Comparison of ENCODE assay signal across 8 mouse cellular contexts in the genomic region with DNA sequence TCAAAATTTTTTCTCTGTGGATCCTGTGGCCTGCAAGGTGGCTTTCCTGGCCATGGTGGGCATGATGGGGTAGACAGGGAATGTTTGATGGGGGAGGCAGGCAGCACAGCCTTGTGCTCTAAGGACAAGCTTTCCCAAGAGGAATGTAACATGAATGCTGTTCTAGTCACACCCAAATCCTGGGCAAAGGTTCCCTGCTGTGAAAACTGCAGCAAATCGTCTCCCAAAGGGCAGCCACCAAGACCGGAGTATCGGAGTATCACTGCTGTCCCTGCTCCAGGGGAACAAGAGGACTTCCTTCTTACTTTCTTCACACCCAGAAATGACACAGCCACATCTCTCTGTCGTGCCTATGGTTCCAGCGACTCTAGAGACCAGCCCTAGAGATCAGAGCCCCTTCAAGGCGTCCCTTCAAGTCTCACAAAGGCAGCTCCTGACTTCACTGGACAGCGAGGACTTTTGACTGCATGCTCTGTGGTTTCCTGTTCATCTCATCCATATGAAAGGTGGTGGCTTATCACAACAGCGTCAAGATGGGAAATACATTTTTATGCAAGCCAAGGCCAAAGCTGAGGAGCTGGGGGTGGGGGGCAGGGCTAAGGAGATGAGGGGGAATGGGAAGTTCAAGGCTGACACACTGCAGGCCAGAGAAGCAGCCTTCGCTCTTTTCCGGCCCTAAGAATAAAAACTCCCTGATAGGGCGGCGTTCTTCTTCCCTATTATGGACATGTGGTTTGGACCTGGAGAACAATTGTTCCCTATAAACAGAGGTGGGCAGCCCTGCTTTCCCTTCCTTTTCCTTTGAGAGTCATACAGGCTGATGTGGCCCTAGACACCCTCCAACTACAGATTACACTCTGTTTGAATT. TPM values are rescaled to one million over a fixed set of nuclear protein-coding genes. Genes with fewer than 3 reads are reported as not detected.
DNase-seq lines count a peak whose midpoint lies in the region; ATAC-seq and TF ChIP-seq lines count a peak whose summit lies in the region.

No protein-coding gene starts in this region.

- H3K9ac ChIP-seq in liver, embryonic 15.5 days = no peak overlapping the region
- no peak overlapping the region for H3K9ac ChIP-seq in stomach, postnatal 0 days (ENCODE audit: low read length)
- no peak overlapping the region for H3K9ac ChIP-seq in forebrain, embryonic 13.5 days

- no peak for TF ChIP-seq POLR2A in spleen, adult 2 months (IDR thresholded peaks at IDR 0.05; ENCODE audit: low read depth, low read length)

- ATAC-seq in liver, embryonic 15.5 days (ENCODE audit: insufficient read depth) = peak; percentile 67
- ATAC-seq in stomach, postnatal 0 days (ENCODE audit: low FRiP score, low TSS enrichment) = peak; percentile 18; the same call in 1 of the 2 replicates
- no peak for ATAC-seq in forebrain, embryonic 13.5 days

- H3K27ac ChIP-seq in spleen, adult 2 months (ENCODE audit: insufficient read depth, low read length) = peak overlapping the region; percentile 33
- H3K27ac ChIP-seq in liver, embryonic 15.5 days (replicated peaks) = peak overlapping the region; percentile 24; the same call in 1 of the 2 replicates
- H3K27ac ChIP-seq in stomach, postnatal 0 days (replicated peaks) = peak overlapping the region; percentile 63; the same call in 1 of the 2 replicates
- H3K27ac ChIP-seq in forebrain, embryonic 13.5 days = no peak overlapping the region

- no peak overlapping the region for H3K4me3 ChIP-seq in spleen, adult 2 months (ENCODE audit: extremely low read depth, insufficient read depth, insufficient read length)
- no peak overlapping the region for H3K4me3 ChIP-seq in liver, embryonic 15.5 days (replicated peaks)
- no peak overlapping the region for H3K4me3 ChIP-seq in stomach, postnatal 0 days (ENCODE audit: low read depth, low read length)
- no peak overlapping the region for H3K4me3 ChIP-seq in forebrain, embryonic 13.5 days

- intact Hi-C loops in heart, postnatal 25 days (cut with DNase I) = no loop called here

- no peaks in the 10 kb centered on the region for H3K9me3 ChIP-seq in liver, embryonic 15.5 days (replicated peaks)
- H3K9me3 ChIP-seq in stomach, postnatal 0 days (ENCODE audit: control insufficient read depth, low read length) = no peaks in the 10 kb centered on the region
- H3K9me3 ChIP-seq in forebrain, embryonic 13.5 days (replicated peaks) = no peaks in the 10 kb centered on the region

- WGBS in spleen, adult 2 months = 42% methylated on average over 12 of the region's 12 CpGs
- 16% methylated on average over 12 of the region's 12 CpGs for WGBS in liver, embryonic 15.5 days (ENCODE audit: insufficient replicate concordance)
- WGBS in stomach, postnatal 0 days = 46% methylated on average over 12 of the region's 12 CpGs
- WGBS in forebrain, embryonic 13.5 days = 67% methylated on average over 12 of the region's 12 CpGs

- no peaks in the 10 kb centered on the region for H3K27me3 ChIP-seq in spleen, adult 2 months (ENCODE audit: control insufficient read depth, insufficient read depth, low read length)
- no peaks in the 10 kb centered on the region for H3K27me3 ChIP-seq in liver, embryonic 15.5 days
- no peaks in the 10 kb centered on the region for H3K27me3 ChIP-seq in stomach, postnatal 0 days (ENCODE audit: control insufficient read depth, insufficient read depth, low read length)
- no peaks in the 10 kb centered on the region for H3K27me3 ChIP-seq in forebrain, embryonic 13.5 days

- TF ChIP-seq CTCF in spleen, adult 2 months (IDR thresholded peaks at IDR 0.05; ENCODE audit: extremely low read depth, insufficient read depth, insufficient read length, insufficient replicate concordance) = no peak
- TF ChIP-seq CTCF in stomach, postnatal 0 days (IDR thresholded peaks at IDR 0.05; ENCODE audit: low read depth) = no peak

- H3K4me1 ChIP-seq in spleen, adult 2 months (ENCODE audit: control insufficient read depth, insufficient read depth, insufficient read length) = peaks cover 2% of the 10 kb centered on the region; the same call in 1 of the 2 replicates
- peaks cover 35% of the 10 kb centered on the region for H3K4me1 ChIP-seq in liver, embryonic 15.5 days (replicated peaks)
- no peaks in the 10 kb centered on the region for H3K4me1 ChIP-seq in stomach, postnatal 0 days (replicated peaks; ENCODE audit: control insufficient read depth, insufficient read depth)
- 0 out of 2 replicates have a peak, but pooled peaks cover 2% of the 10 kb centered on the region for H3K4me1 ChIP-seq in forebrain, embryonic 13.5 days

- no peak overlapping the region for H3K4me2 ChIP-seq in liver, embryonic 15.5 days
- no peak overlapping the region for H3K4me2 ChIP-seq in stomach, postnatal 0 days (replicated peaks; ENCODE audit: low read depth)
- no peak overlapping the region for H3K4me2 ChIP-seq in forebrain, embryonic 13.5 days

- no peaks in the 10 kb centered on the region for H3K36me3 ChIP-seq in spleen, adult 2 months (ENCODE audit: control insufficient read depth, insufficient read depth, low read length)
- no peaks in the 10 kb centered on the region for H3K36me3 ChIP-seq in liver, embryonic 15.5 days (replicated peaks)
- no peaks in the 10 kb centered on the region for H3K36me3 ChIP-seq in stomach, postnatal 0 days (ENCODE audit: control insufficient read depth, insufficient read depth, low read length)
- H3K36me3 ChIP-seq in forebrain, embryonic 13.5 days (ENCODE audit: poor library complexity, severe bottlenecking) = no peaks in the 10 kb centered on the region

- TF ChIP-seq EP300 in stomach, postnatal 0 days (optimal IDR thresholded peaks at IDR 0.05) = no peak

- no peak for DNase-seq in spleen, adult 2 months (ENCODE audit: low read depth in 1 of 2, low spot score in 2 of 2)
- DNase-seq in spleen, postnatal 10 days (ENCODE audit: low spot score in 2 of 2) = no peak
- peak; percentile 21 for DNase-seq in heart, postnatal 25 days (ENCODE audit: low spot score)
- no peak for DNase-seq in stomach, postnatal 0 days (ENCODE audit: low spot score)
- DNase-seq in right cerebral cortex, adult 2 months (ENCODE audit: low spot score in 2 of 2) = no peak
- DNase-seq in thymus, postnatal 10 days (ENCODE audit: low spot score in 2 of 2) = no peak

RNA-seq across cellular contexts. Expression of a gene that starts 27.8 kb away (rescaled TPM):
- 22.9 and 24.7 TPM in 2 replicates for polyA plus RNA-seq in spleen, adult 2 months (2012; rRNA removed)
- total RNA-seq in heart, postnatal 25 days (2021) = 10 to 100 TPM; 56.1 to 63.6 TPM
- 1.3 and 1.6 TPM in 2 replicates for polyA plus RNA-seq in liver, embryonic 15.5 days (2015; fragmentation: Nextera tagmentation; extraction: Ambion mirVana)
- 3.7 and 4.0 TPM in 2 replicates for polyA plus RNA-seq in stomach, postnatal 0 days (2015; fragmentation: Nextera tagmentation; extraction: Ambion mirVana)
- 2.3 and 2.5 TPM in 2 replicates for polyA plus RNA-seq in forebrain, embryonic 13.5 days (2015; fragmentation: Nextera tagmentation; extraction: Ambion mirVana)

RNA-seq across cellular contexts. Expression of a gene that starts 39.2 kb away (rescaled TPM):
- 93.6 and 101 TPM in 2 replicates for polyA plus RNA-seq in spleen, adult 2 months (2012; rRNA removed)
- 10 to 100 TPM; 12.4 to 13.9 TPM for total RNA-seq in heart, postnatal 25 days (2021)
- 27.0 and 30.6 TPM in 2 replicates for polyA plus RNA-seq in liver, embryonic 15.5 days (2015; fragmentation: Nextera tagmentation; extraction: Ambion mirVana)
- 14.3 and 15.2 TPM in 2 replicates for polyA plus RNA-seq in stomach, postnatal 0 days (2015; fragmentation: Nextera tagmentation; extraction: Ambion mirVana)
- 7.3 and 9.7 TPM in 2 replicates for polyA plus RNA-seq in forebrain, embryonic 13.5 days (2015; fragmentation: Nextera tagmentation; extraction: Ambion mirVana)
